Mouse (Mus musculus) stomach, postnatal 0 days (tissue): ENCODE measurements around the gene Ost4. TPM values are rescaled to one million over a fixed set of nuclear protein-coding genes. Genes with fewer than 3 reads are reported as not detected.
A peak's percentile ranks its signal among the peaks of the same experiment; 100 is the strongest.

Experiments
- ATAC-seq: fragments of 200-750 bp; cut with Nextera tagmentation; 2 replicates; pipeline ENCODE4 v1.8.0; 2017; ENCODE audit not compliant: low FRiP score, low TSS enrichment
- DNase-seq: peaks from one replicate; pipeline ENCODE4 v3.0.0-alpha.2; 2016; ENCODE audit warnings: low spot score
- H3K27ac ChIP-seq: fragments of 300-500 bp; sonication (generic); replicated peaks from 2 replicates; pipeline ENCODE4 v1.5.1; 2014; ENCODE audit warnings: mild to moderate bottlenecking, control low read depth
- H3K27me3 ChIP-seq: fragments of 300-500 bp; sonication (generic); 2 replicates; pipeline ENCODE4 v1.6.1; 2014; ENCODE audit warnings: low read length; ENCODE audit not compliant: control insufficient read depth, insufficient read depth
- H3K36me3 ChIP-seq: fragments of 300-500 bp; sonication (generic); 2 replicates; pipeline ENCODE4 v1.6.1; 2014; ENCODE audit warnings: low read length, mixed read lengths; ENCODE audit not compliant: control insufficient read depth, insufficient read depth
- H3K4me1 ChIP-seq: fragments of 300-500 bp; sonication (generic); replicated peaks from 2 replicates; pipeline ENCODE4 v1.6.1; 2014; ENCODE audit warnings: antibody characterized with exemption; ENCODE audit not compliant: control insufficient read depth, insufficient read depth
- H3K4me2 ChIP-seq: fragments of 300-500 bp; sonication (generic); replicated peaks from 2 replicates; pipeline ENCODE4 v1.6.1; 2014; ENCODE audit warnings: low read depth, mild to moderate bottlenecking, control low read depth, moderate library complexity
- H3K4me3 ChIP-seq: fragments of 300-500 bp; sonication (generic); 2 replicates; pipeline ENCODE4 v1.5.1; 2014; ENCODE audit warnings: low read depth, low read length, control low read depth
- H3K9ac ChIP-seq: fragments of 300-500 bp; sonication (generic); 2 replicates; pipeline ENCODE4 v1.6.1; 2014; ENCODE audit warnings: mild to moderate bottlenecking, low read length, control low read depth, mixed read lengths
- H3K9me3 ChIP-seq: fragments of 300-500 bp; sonication (generic); 2 replicates; pipeline ENCODE4 v1.6.1; 2016; ENCODE audit warnings: low read length; ENCODE audit not compliant: control insufficient read depth
- CTCF ChIP-seq: IDR thresholded peaks from 2 replicates; pipeline ENCODE4 v1.5.1; 2016; ENCODE audit warnings: antibody characterized with exemption, low read depth, mild to moderate bottlenecking, moderate library complexity
- EP300 ChIP-seq: optimal IDR thresholded peaks from 2 replicates; pipeline ENCODE3; 2016; ENCODE audit warnings: antibody characterized with exemption
- WGBS: fragments of 180-500 bp; shearing (Covaris S2); extraction: QIAGEN DNeasy Blood & Tissue Kit; methylation state at CpG from one replicate; pipeline ENCODE4 v1.1.7; 2014; 5-methylcytosine and 5-hydroxymethylcytosine counted together
- polyA plus RNA-seq: library from polyadenylated mRNA; unstranded; fragments of >200 nt; fragmentation: Nextera tagmentation; extraction: Ambion mirVana; gene quantifications from 2 replicates; pipeline ENCODE4 v1.2.1, GENCODE M21; 2015

The Ost4 gene
- polyA plus RNA-seq, 1 experiment from 2014 or later, result 397 TPM

- no peaks in the 10 kb centered on the region for H3K27me3 ChIP-seq
- no peak within 1 kb of the TSS for H3K4me3 ChIP-seq
- no peaks in the 10 kb centered on the region for H3K9me3 ChIP-seq
- no peak within 1 kb of the TSS for H3K27ac ChIP-seq
- no peak within 1 kb of the TSS for H3K4me2 ChIP-seq
- H3K9ac ChIP-seq, result no peak within 1 kb of the TSS
- DNase-seq (no peak), ATAC-seq (no peak)
- TF ChIP-seq EP300 (no peak), CTCF (no peak)
- peaks cover 7% of the 10 kb centered on the region for H3K36me3 ChIP-seq
- 98% methylated on average over 3 of the region's 3 CpGs for whole genome bisulfite sequencing
- H3K4me1 ChIP-seq, result 0 out of 2 replicates have a peak, but pooled peaks cover 2% of the 10 kb centered on the region
These were observed 39.9 kb downstream of the Ost4 start, which contains the start of gene Tmem214 for GRCm38 (mm10) chr5:30867712-30868111. Gene Tmem214 (plus strand): TSS chr5:30868012.

- Histone ChIP-seq H3K27me3 (no peaks in the 10 kb centered on the region), H3K4me3 (no peak overlapping the region), H3K27ac (no peak overlapping the region), H3K9me3 (no peaks in the 10 kb centered on the region), H3K9ac (no peak overlapping the region), H3K36me3 (no peaks in the 10 kb centered on the region; the same call in 1 of the 2 replicates), H3K4me1 (0 out of 2 replicates have a peak, but pooled peaks cover 2% of the 10 kb centered on the region), H3K4me2 (no peak overlapping the region)
- WGBS, result 89% methylated on average over 3 of the region's 3 CpGs
- ATAC-seq (no peak), DNase-seq (no peak)
- no peak for TF ChIP-seq EP300
- no peak for TF ChIP-seq CTCF
These were observed 40.7 kb downstream of the Ost4 start for GRCm38 (mm10) chr5:30866871-30867270.

GRCm38 (mm10) chr5:30864322-30864721 is 43.3 kb downstream of the Ost4 start:
- no peak overlapping the region for H3K4me3 ChIP-seq
- no peaks in the 10 kb centered on the region for H3K27me3 ChIP-seq
- H3K9ac ChIP-seq, result no peak overlapping the region
- no peak overlapping the region for H3K4me2 ChIP-seq
- DNase-seq (no peak), ATAC-seq (no peak)
- no peaks in the 10 kb centered on the region for H3K36me3 ChIP-seq
- 55% methylated on average over 15 of the region's 15 CpGs for WGBS
- 0 out of 2 replicates have a peak, but pooled peaks cover 2% of the 10 kb centered on the region for H3K4me1 ChIP-seq
- TF ChIP-seq CTCF (no peak), EP300 (no peak)
- no peaks in the 10 kb centered on the region for H3K9me3 ChIP-seq
- H3K27ac ChIP-seq, result no peak overlapping the region

- TF ChIP-seq EP300 (no peak), CTCF (peak; percentile 60)
- Histone ChIP-seq H3K4me1 (no peaks in the 10 kb centered on the region), H3K36me3 (no peaks in the 10 kb centered on the region), H3K27ac (no peak overlapping the region), H3K9me3 (no peaks in the 10 kb centered on the region), H3K4me3 (no peak overlapping the region), H3K9ac (no peak overlapping the region), H3K27me3 (no peaks in the 10 kb centered on the region), H3K4me2 (no peak overlapping the region)
- DNase-seq (no peak), ATAC-seq (peak; percentile 69)
- WGBS, result 38% methylated on average over 4 of the region's 4 CpGs
These were observed 43.7 kb downstream of the Ost4 start for GRCm38 (mm10) chr5:30863852-30864251.

- Histone ChIP-seq H3K4me3 (no peak overlapping the region), H3K9ac (no peak overlapping the region), H3K9me3 (no peaks in the 10 kb centered on the region), H3K4me1 (no peaks in the 10 kb centered on the region), H3K27me3 (no peaks in the 10 kb centered on the region), H3K27ac (no peak overlapping the region), H3K4me2 (no peak overlapping the region), H3K36me3 (no peaks in the 10 kb centered on the region)
- TF ChIP-seq CTCF, result peak; percentile 57
- TF ChIP-seq EP300, result no peak
- ATAC-seq (no peak), DNase-seq (no peak)
- WGBS, result 86% methylated on average over 2 of the region's 2 CpGs
These were observed 51.5 kb downstream of the Ost4 start for GRCm38 (mm10) chr5:30856124-30856523.

Other genes starting within 250 kb of the Ost4 start
- gene Cenpa, start 241.0 kb downstream of the Ost4 start, polyA plus RNA-seq, result 58.1 and 79.9 TPM in 2 replicates
- gene Dpysl5, start 196.2 kb downstream of the Ost4 start, polyA plus RNA-seq, result 1.7 and 2.3 TPM in 2 replicates
- 14.1 and 15.5 TPM in 2 replicates for gene Mapre3, start 93.1 kb downstream of the Ost4 start, polyA plus RNA-seq
- gene Tmem214, start 39.8 kb downstream of the Ost4 start, polyA plus RNA-seq, result 57.3 and 58.7 TPM in 2 replicates
- 6.9 and 9.1 TPM in 2 replicates for gene Agbl5, start 19.1 kb downstream of the Ost4 start, polyA plus RNA-seq
- gene Emilin1, start 5.6 kb upstream of the Ost4 start, polyA plus RNA-seq, result 85.6 and 97.0 TPM in 2 replicates
- 28.4 and 33.6 TPM in 2 replicates for gene Khk, start 13.6 kb upstream of the Ost4 start, polyA plus RNA-seq
- gene Cgref1, start 37.8 kb upstream of the Ost4 start, polyA plus RNA-seq, result 22.5 and 24.8 TPM in 2 replicates
- gene Preb, start 52.6 kb upstream of the Ost4 start, polyA plus RNA-seq, result 88.1 and 93.1 TPM in 2 replicates
- 4.3 and 4.5 TPM in 2 replicates for gene Tcf23, start 60.9 kb upstream of the Ost4 start, polyA plus RNA-seq
- gene Atraid, start 140.5 kb upstream of the Ost4 start, polyA plus RNA-seq, result 192 and 197 TPM in 2 replicates
- 4.2 TPM in 2 replicates for gene Slc5a6, start 141.1 kb upstream of the Ost4 start, polyA plus RNA-seq
- 4.9 and 6.1 TPM in 2 replicates for gene Cad, start 147.0 kb upstream of the Ost4 start, polyA plus RNA-seq
- gene Dnajc5g, start 198.5 kb upstream of the Ost4 start, polyA plus RNA-seq, result not detected in 2 replicates
- gene Slc30a3, start 200.4 kb upstream of the Ost4 start, polyA plus RNA-seq, result 0.11 TPM in 1 of 2 replicates, not detected in the other
- gene Trim54, start 208.9 kb upstream of the Ost4 start, polyA plus RNA-seq, result 0.06 TPM in 1 of 2 replicates, not detected in the other
- gene Ucn, start 231.0 kb upstream of the Ost4 start, polyA plus RNA-seq, result not detected in 2 replicates
- 29.4 and 29.6 TPM in 2 replicates for gene Mpv17, start 246.5 kb upstream of the Ost4 start, polyA plus RNA-seq